Mouse (Mus musculus): ENCODE results near the gene Erbb2.

Erbb2 gene

GRCm38 (mm10) chr11:98385638-98386585 lies 26.4 kb upstream of the Erbb2 start, which contains the start of gene Pnmt:
TSS of gene Pnmt (plus strand) at chr11:98386450.
- DNase-seq (ENCODE audit: low spot score in 2 of 2) = no peak

- DNase-seq (ENCODE audit: low spot score in 2 of 2) = no peak
These were observed 25.7 kb upstream of the Erbb2 start for GRCm38 (mm10) chr11:98386596-98386995.

GRCm38 (mm10) chr11:98387056-98387577 lies 25.2 kb upstream of the Erbb2 start:
- DNase-seq (ENCODE audit: low spot score in 2 of 2) = no peak

- no peak for DNase-seq (ENCODE audit: low spot score in 2 of 2)
These were observed 24.0 kb upstream of the Erbb2 start for GRCm38 (mm10) chr11:98388282-98388681.

GRCm38 (mm10) chr11:98389221-98389780 lies 23.0 kb upstream of the Erbb2 start:
- no peak for DNase-seq (ENCODE audit: low spot score in 2 of 2)

- DNase-seq (ENCODE audit: low spot score in 2 of 2) = no peak
These were observed 22.1 kb upstream of the Erbb2 start for GRCm38 (mm10) chr11:98390141-98390540.

GRCm38 (mm10) chr11:98392034-98392433 lies 20.2 kb upstream of the Erbb2 start:
- no peak for DNase-seq (ENCODE audit: low spot score in 2 of 2)

GRCm38 (mm10) chr11:98392645-98393044 lies 19.6 kb upstream of the Erbb2 start:
- no peak for DNase-seq (ENCODE audit: low spot score in 2 of 2)

- no peak for DNase-seq (ENCODE audit: low spot score in 2 of 2)
These were observed 19.0 kb upstream of the Erbb2 start for GRCm38 (mm10) chr11:98393317-98393716.

- no peak for DNase-seq (ENCODE audit: low spot score in 2 of 2)
These were observed 18.0 kb upstream of the Erbb2 start for GRCm38 (mm10) chr11:98394301-98394700.

GRCm38 (mm10) chr11:98395041-98395440 lies 17.2 kb upstream of the Erbb2 start:
- DNase-seq (ENCODE audit: low spot score in 2 of 2) = no peak

GRCm38 (mm10) chr11:98397946-98398345 lies 14.3 kb upstream of the Erbb2 start:
- DNase-seq (ENCODE audit: low spot score in 2 of 2) = no peak

GRCm38 (mm10) chr11:98400161-98400726 lies 12.0 kb upstream of the Erbb2 start, which contains the start of gene Pgap3:
TSS of gene Pgap3 (minus strand) at chr11:98400490.
- DNase-seq (ENCODE audit: low spot score in 2 of 2) = peak; percentile 78 to 87

- no peak for DNase-seq (ENCODE audit: low spot score in 2 of 2)
These were observed 11.5 kb upstream of the Erbb2 start for GRCm38 (mm10) chr11:98400816-98401215.

GRCm38 (mm10) chr11:98406621-98407020 lies 5.6 kb upstream of the Erbb2 start:
- no peak for DNase-seq (ENCODE audit: low spot score in 2 of 2)

GRCm38 (mm10) chr11:98408872-98409271 lies 3.4 kb upstream of the Erbb2 start:
- DNase-seq (ENCODE audit: low spot score in 2 of 2) = no peak

GRCm38 (mm10) chr11:98409341-98409822 lies 2.9 kb upstream of the Erbb2 start:
- DNase-seq (ENCODE audit: low spot score in 2 of 2) = no peak

- peak in 1 of 2 experiments; percentile 59 for DNase-seq (ENCODE audit: low spot score in 2 of 2)
These were observed 579 bp downstream of the Erbb2 start for GRCm38 (mm10) chr11:98412797-98413301.

- DNase-seq (ENCODE audit: low spot score in 2 of 2) = no peak
These were observed 1.5 kb downstream of the Erbb2 start for GRCm38 (mm10) chr11:98413731-98414130.

- DNase-seq (ENCODE audit: low spot score in 2 of 2) = no peak
These were observed 1.9 kb downstream of the Erbb2 start for GRCm38 (mm10) chr11:98414162-98414561.

GRCm38 (mm10) chr11:98417074-98417473 lies 4.8 kb downstream of the Erbb2 start:
- no peak for DNase-seq (ENCODE audit: low spot score in 2 of 2)

- no peak for DNase-seq (ENCODE audit: low spot score in 2 of 2)
These were observed 6.0 kb downstream of the Erbb2 start for GRCm38 (mm10) chr11:98418273-98418672.

Data from urinary bladder, adult 18-20 months (tissue).